ENCODE assay signal across 1 mouse cellular context in the genomic region with DNA sequence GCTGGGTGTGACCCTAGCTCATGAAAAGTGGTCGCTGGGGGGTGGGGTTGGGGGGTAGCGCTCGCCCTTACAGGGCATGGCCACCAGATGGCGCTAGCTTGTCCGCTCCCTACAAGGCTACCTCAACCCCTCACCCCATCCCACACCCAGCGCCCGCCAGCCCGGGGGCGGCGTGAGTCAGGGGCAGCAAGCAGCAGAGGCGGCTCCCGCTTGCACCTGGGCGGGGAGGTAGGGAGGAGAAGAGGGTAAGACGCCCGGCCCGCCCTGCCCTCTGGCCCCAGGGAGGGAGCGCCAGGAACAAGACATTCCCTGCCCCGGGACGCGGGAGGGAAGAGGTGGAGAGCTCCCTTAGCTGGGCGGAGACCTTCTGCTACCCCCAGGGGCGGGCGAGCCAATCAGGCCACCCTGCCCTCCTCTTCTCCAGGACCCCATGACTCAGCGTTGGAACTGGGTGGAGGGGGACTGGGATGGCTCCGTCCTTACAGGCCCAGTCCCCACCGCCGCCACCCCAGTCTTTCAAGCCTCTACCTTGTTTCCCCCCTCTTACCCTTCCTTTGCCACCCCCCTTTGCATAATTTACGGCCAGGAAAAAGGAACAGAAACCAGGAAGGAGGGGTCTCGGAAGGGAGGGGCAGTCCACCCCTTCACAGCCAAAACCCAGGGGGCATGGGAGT.
TF ChIP-seq lines count a peak whose summit lies in the region.

No protein-coding gene starts in this region.

TF ChIP-seq in MEL, 35 proteins besides CTCF, POLR2A, EP300 and RAD21 (continued from another document):
- no peak for TF ChIP-seq MYB (IDR thresholded peaks at IDR 0.05; ENCODE audit: low read depth, low read length)
- peak; percentile 74 for TF ChIP-seq SMC3 (IDR thresholded peaks at IDR 0.05; ENCODE audit: low read depth, low read length)
- TF ChIP-seq KAT2A (conservative IDR thresholded peaks at IDR 0.05; ENCODE audit: low read depth, low read length): no peak
TF ChIP-seq in MEL: peak in this region for 5.
